Mouse (Mus musculus) inflammation-experienced regulatory T-cells, adult 6 months (primary cell): ENCODE measurements at regions not wholly inside any gene's neighbourhood (a gene's known extent, or its start where the extent isn't known, plus 50 kb on each side); places are given as distances from the start of the nearest gene placed in this dataset.
"Not testable (repeated sequence)": the region's sequence is repeated elsewhere in the genome, so short reads cannot be mapped to it uniquely, and the experiment has no call there.

Source experiments
- ATAC-seq: one replicate; pipeline ENCODE4 v1.8.0; 2017

GRCm38 (mm10) chr5:101496924-101497697 is 167.7 kb downstream of the Nkx6-1 start:
- no peak for ATAC-seq

DNA sequence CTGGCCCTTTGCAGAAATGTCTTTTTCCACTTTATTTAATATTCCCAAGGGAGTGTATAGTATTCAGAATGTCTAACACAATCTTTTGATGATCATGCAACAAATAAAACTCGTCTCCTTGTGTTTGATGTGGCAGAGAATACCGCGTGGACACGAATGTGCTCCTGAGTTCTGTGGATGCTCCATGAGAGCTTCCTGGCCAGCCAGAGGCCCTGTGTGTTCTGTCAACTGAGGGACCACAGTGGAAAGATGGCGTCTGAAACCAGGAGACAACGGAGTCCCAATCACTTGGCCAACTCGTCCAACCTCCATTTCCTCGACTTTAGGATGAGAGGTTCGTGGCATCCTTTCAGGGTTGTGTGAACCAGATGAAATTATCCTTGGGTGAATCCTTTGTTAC is 168.6 kb downstream of the Nkx6-1 start:
- ATAC-seq: no peak

- no peak for ATAC-seq
Observed at GRCm38 (mm10) chr5:101445792-101446191, 219.0 kb downstream of the Nkx6-1 start.

DNA sequence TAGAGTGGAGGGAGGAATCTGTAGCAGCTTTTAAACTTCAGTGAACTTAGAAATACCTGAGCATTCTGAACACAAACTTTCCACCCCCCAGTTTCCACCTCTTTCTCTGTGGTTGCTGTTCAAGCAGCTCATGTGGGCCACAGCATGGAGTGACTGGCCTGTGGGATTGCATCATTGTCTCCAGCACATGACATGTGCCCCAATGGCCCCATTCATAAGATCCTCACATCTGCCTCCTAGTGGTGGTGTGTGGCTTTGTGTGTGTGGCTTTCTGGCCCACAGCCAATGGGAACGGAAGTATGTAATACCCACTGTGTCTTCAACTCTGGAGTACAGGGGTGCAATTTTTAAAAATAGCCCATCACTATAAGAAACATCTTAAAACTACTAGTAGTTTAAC is 223.0 kb downstream of the Nkx6-1 start:
- ATAC-seq: no peak

DNA sequence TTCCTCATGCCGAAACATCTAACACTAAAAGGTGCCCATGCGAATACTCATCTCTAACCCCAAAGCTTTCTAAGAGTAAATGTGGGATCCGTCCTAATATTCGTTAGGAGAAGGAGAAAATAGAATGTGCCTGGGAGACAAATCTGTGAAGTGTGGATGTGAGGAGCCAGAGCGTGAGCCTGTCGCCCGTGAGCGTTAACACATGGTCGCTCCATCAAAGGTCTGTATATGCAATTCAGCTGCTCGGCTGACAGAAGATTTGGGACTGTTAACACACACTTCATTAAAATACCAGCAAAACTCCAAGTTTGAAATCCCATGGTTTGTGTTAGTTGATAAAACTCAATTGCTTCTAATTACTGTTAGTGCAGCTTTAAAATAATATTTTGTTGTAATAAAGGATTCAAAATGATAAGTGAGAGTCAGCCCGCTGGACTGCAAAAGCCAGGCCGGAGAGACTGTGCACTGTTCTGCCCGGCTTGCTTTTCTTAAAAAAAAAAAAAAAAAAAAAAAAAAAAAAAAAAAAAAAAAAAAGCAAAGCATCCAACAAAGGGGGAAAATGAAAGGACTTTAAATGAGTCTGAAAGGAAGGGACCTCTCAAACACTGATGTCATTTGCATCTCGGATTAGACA is 227.0 kb downstream of the Nkx6-1 start:
- ATAC-seq: no peak

DNA sequence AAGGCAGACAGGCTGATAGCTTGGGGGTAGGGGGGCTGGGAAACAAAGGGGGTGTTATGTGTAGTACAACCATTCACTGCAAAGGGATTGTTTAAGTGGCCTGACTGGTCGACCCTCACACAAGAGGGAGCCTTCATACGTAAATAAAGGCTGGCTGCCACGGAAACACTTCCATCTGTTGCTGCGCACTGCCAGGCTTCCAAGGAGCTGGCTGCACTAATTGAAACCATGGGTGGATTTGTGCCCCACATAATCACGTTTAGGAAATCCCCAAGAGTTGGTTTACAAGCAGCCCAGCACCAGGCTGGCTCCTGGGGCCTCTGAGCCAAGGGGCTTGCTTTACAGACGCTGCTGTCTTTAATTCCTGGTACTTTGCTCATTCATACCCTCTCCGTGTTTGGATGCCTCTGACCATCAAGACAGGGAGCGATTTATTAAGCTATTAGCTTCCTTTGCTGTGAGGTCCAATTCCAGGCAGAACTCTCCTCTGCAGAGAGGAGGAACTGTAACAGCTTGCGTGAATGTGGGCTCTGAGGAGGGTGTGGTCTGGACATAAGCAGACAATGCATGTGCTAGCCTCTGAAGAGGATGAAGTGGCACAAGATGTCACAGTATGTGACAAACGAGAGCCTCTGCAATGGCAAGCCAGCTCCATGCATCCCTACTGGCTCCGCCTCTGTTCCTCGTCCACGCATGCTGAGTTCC is 238.6 kb downstream of the Nkx6-1 start:
- ATAC-seq: no peak

DNA sequence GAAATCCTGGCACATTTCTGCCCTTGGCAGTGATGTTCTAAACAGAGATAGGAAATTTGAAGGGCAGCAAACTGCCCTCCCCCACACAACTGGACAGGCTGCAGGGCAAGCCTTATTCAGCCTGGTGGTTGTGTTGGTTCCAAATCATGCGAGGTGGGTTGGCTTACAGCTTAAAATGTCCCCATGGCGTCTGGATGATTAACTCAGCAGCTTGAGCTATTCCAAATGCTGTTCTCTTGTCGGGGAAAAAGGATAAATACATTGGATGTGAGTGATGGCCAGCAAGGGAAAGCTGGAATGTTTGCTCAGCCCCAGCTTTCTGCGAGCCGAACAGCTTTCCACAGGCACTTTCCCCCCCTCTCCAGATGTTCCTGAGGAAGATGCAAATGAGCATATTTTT is 280.5 kb downstream of the Nkx6-1 start:
- no peak for ATAC-seq

GRCm38 (mm10) chr5:101381361-101381760 is 283.4 kb downstream of the Nkx6-1 start:
- no peak for ATAC-seq

DNA sequence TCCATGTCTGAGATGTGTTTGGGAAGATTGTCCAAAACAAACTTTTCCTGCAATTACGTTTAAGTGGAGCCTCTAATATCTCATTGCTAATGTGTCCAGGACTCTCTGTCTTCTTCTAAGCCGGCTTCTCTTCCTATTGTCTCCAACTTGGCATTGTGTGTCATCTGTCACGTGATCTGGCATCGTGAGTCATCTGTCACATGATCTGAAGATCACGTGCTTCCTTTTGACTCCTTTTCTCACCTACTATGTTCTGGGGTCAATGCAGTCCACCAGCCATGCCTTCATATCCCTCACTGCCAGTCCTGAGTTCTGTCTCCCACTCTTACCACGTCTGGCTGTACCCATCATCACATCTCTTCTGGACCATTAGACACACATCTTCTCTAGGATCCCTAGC is 288.1 kb downstream of the Nkx6-1 start:
- no peak for ATAC-seq

DNA sequence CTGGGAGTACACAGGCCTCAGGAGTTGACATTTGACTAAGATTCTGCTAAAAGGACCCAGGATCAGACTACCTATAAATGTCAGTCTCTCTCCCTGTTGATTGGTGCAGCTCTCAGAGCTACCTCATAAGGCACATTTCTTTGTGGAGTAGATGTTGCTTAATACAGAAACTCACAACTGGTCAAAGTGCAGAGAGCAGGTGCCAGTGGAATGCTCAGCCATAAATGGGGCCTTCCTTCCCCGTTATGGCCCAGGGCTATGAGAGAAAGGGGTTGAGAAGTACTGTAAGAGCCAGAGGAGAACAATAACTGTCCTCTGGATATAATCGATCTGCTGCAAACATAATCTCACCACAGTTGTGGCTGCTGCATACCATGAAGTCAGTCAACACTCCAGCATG is 290.7 kb downstream of the Nkx6-1 start:
- no peak for ATAC-seq

GRCm38 (mm10) chr5:101372204-101372603 is 292.6 kb downstream of the Nkx6-1 start:
- ATAC-seq: no peak

DNA sequence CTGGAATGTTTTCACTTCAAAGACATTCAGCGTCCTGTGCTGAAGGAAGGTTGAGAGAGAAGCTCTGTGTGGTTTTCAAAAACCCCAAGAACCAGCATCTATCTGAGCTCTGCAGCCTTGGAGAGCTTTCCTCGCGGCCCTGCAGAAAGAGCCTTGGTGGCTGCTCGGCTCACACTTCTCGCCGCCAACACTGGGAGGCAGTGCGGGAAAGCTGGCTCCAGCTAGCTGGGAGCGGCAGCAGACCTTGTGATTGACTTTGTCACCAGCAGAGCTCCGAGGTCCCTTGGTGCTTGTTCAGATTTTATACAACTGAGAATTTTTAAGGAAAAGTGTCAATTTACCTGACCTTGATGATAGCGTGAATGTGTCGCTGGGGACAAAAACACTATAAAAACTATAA is 299.4 kb downstream of the Nkx6-1 start:
- no peak for ATAC-seq

DNA sequence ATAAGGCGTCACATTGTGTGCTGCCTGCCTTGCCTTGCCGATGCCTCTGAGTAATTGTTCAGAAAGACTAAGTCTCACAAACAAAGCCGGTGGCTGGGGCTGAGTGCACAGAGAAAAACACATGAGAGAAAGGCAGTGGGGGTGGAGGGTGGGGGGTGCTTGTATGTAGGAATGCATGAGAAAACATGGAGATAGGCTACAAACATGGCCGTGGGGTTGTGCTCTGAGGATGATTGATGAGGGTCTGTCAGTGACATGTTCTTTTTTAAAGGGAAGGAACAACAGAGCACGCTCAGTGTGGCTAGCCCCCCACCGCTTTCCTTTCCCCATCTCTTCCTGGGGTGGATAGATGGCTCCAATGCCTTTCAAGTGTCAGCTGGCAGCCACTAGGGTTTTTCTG is 304.8 kb downstream of the Nkx6-1 start:
- ATAC-seq: no peak

- no peak for ATAC-seq
Observed at GRCm38 (mm10) chr5:101345406-101345805, 319.4 kb downstream of the Nkx6-1 start.

- ATAC-seq: not testable (repeated sequence)
Observed at GRCm38 (mm10) chr5:101336361-101336760, 328.4 kb downstream of the Nkx6-1 start.

GRCm38 (mm10) chr5:101331825-101332224 is 333.0 kb downstream of the Nkx6-1 start:
- ATAC-seq: no peak

GRCm38 (mm10) chr5:101326122-101326521 is 338.7 kb downstream of the Nkx6-1 start:
- no peak for ATAC-seq

GRCm38 (mm10) chr5:101323041-101323950 is 341.5 kb downstream of the Nkx6-1 start:
- ATAC-seq: no peak

GRCm38 (mm10) chr5:101299986-101300385 is 364.8 kb downstream of the Nkx6-1 start:
- ATAC-seq: no peak

GRCm38 (mm10) chr5:101298411-101298810 is 366.4 kb downstream of the Nkx6-1 start:
- ATAC-seq: no peak

DNA sequence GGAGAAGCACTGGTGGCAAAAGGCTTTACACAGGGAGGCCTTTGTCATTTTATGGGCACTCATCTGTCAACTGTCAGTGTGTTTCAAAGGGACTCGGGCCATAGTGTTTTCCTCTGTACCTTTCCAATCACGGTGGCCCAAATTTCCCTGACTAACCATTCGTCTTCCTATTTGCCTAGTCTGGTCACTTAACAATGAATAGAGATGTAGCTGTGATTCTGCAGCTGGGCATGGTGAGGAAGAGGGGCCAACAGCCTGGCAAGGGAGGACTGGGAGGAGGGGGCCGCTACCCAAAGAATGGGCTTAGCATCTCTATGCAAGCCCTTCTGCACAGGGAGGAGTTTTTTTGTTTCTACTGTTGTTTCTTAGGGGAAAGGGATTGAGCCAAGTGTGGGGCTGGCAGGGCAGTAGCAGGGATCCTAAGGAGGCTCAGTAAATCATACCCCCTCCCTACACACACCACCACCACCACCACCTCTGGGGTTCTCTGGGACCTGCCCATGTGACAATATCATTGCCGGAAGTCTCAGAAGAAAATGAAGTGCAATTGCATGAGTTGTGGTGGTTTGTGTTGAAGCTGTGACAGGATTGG is 367.2 kb downstream of the Nkx6-1 start:
- no peak for ATAC-seq

- ATAC-seq: no peak
Observed at GRCm38 (mm10) chr5:101295941-101296340, 368.9 kb downstream of the Nkx6-1 start.
